Mouse (Mus musculus): Measurements from ENCODE around the gene Ankrd44.

The Ankrd44 gene

DNA sequence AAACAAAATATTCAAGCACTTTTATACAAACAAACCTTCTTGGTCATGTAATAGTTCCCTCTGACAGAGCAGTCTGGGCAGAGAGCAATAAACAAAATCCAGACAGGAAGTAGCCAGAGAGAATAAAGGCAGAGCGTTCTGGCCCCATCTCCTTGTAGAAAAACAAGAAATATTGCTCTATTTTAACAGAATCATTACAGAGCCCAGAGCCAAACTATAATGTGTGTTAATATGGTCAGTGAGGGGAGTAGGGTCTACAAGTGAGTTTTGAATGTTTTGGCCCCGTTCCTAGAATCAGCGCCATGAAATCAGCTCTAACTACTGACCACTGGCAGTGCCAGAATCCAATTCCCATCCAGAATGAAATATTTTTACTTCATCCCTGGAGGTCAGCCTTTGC is 38.3 kb downstream of the Ankrd44 start:
- no peak for DNase-seq (ENCODE audit: low spot score)

GRCm38 (mm10) chr1:54882856-54883467 is 43.2 kb downstream of the Ankrd44 start:
- DNase-seq (ENCODE audit: low spot score) = no peak

DNA sequence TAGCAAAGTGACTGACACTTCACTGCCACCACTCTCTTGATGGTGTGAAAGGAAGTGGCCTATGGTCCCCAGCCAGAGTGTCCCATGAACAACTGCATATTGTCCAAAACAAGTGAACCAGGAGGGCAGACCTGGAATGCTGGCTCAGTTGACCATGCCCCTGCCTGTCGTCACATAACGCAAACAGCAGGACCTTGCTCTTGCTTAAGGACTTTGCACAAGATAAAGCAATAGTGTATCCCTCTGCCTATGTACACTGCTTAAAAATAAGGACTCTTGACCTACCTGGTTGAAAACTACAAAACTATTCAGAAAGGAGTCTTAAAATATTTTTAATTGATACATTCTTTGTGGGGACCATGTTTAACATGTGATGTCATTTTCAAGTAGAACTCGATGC is 44.7 kb downstream of the Ankrd44 start:
- DNase-seq (ENCODE audit: low spot score) = no peak

GRCm38 (mm10) chr1:54877423-54878073 is 48.6 kb downstream of the Ankrd44 start:
- DNase-seq (ENCODE audit: low spot score) = no peak

GRCm38 (mm10) chr1:54877014-54877413 is 49.2 kb downstream of the Ankrd44 start:
- DNase-seq (ENCODE audit: low spot score) = no peak

DNA sequence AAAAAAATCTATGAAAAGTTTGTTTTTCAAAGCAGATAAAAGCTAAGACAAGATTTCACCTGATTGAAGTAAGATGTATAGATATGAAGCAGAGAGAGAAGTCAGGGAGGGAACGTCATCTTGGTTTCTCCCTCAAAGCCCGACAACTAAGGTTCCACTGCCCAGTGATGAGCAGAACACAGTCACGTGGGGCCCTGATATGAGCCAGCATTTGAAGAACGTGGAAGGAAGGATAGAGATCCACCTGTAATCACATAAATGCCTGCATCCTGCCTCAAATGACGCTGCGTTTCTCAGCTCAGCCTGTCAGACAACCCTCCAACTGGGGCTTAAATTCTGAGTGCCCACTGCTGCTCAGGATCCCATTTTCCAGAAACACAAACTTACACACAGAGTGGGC is 52.1 kb downstream of the Ankrd44 start:
- no peak for DNase-seq (ENCODE audit: low spot score)

GRCm38 (mm10) chr1:54872857-54873616 is 53.1 kb downstream of the Ankrd44 start:
- DNase-seq (ENCODE audit: low spot score) = no peak

DNA sequence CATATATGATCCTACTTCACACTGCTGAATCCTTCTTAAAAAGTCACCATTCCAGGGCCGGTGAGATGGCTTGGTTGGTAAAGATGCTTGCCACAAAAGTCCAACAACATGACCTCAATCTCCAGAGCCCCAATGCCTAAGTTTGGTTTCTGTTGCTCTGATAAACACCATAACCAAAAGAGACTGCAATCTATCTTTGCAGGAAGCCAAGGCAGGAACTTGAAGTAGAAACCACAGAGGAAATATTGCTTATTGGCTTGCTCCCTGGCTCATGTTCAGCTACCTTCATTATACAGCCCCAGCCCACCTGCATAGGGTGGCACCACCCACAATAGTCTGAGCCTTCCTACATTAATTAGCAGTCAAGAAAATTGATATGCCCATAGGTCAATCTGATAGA is 54.9 kb downstream of the Ankrd44 start:
- DNase-seq (ENCODE audit: low spot score) = no peak

GRCm38 (mm10) chr1:54870634-54871033 is 55.6 kb downstream of the Ankrd44 start:
- DNase-seq (ENCODE audit: low spot score) = no peak

DNA sequence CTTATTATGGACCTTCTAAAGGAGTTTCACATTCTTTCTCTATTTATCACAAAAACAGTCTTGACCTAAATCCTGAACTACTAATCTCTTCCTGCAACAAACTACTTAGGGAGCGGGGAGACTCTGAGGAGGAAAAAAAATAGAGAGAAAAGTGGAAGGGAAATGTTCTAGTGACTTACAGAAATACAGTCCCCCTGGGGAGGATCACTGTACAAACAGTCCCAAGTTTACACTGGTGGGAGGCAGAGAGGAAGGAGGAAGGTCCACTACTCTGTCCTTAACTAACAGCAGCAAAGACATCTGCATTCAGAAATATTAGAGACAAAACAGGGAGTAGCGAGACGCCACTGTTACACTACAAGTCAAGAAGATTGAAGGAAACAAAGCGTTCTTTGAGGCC is 59.0 kb downstream of the Ankrd44 start:
- no peak for DNase-seq (ENCODE audit: low spot score)

DNA sequence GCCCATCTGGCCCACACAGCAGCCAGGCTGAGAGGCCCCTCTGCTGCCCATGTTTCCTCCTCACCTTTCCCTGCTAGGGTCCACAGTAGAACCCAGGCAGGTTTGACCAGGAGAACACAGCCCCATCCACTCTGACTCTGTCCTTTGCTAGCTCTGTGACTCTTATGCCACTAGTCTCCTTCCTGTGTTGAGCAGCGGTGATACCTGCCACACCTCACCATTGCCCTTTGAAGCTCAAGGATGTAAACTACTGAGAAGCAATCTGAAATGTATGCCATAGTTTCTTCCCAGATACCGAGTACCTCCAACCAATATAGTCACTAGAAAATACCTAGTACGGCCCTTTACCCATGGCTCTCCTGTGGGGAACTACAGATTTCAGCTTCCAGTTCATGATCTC is 60.1 kb downstream of the Ankrd44 start:
- DNase-seq (ENCODE audit: low spot score) = no peak

- DNase-seq (ENCODE audit: low spot score) = no peak
Measured at GRCm38 (mm10) chr1:54864928-54865652, 61.1 kb downstream of the Ankrd44 start.

DNA sequence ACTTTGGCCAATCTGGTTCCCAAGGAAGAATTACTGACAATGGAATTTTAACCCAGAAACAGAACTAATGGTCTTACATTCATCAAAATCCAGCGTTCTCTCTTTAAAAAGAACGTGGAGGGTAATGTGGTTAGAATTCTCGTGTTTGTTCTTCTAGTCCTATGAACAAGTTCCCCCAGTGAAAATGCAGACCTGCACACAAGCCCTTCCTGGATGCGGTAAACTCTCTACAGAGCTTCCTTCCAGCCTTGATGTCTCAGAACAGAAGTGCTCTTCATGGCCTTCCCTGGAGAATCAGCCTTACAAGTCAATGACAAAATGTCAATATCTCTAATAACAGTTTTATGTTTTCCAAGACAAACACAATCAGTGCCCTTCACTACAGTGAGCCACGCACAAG is 65.8 kb downstream of the Ankrd44 start:
- no peak for DNase-seq (ENCODE audit: low spot score)

DNA sequence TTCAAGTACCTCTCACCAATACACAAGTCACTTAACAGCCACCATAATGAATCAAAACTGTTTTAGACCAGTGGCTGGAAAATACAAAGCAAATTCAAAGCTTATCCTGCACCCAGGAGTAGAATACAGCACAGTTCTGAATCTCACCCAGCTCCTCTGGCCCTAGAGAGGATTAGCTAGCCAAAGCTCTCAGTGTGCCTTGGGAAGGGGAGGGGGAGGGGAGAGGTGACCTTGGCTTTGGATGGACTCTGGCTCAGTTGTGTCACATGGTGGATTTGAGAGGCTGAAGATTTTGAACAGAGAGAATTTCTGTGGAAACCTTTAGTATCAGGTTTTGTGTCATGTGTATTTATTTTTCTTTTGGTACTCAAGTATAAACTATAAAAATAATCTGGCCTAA is 66.3 kb downstream of the Ankrd44 start:
- DNase-seq (ENCODE audit: low spot score) = no peak

DNA sequence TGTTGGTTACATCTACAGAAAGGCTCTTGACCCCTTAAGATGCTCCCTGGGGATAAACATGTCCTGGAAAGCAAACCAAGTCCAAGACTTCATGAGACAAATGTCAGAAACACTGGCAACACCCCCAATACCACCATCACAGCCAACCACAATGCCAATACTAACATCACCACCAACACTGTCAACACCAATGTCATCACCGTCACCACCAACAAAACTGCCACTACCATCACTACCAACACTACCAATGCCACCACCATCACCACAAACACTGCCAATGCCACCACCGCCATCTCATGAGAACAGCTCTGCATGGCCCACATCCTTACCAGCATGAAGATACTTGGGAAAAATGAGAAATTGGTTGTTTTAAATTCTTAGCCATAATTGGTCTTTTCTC is 67.3 kb downstream of the Ankrd44 start:
- DNase-seq (ENCODE audit: low spot score) = no peak

GRCm38 (mm10) chr1:54856502-54856901 is 69.7 kb downstream of the Ankrd44 start:
- no peak for DNase-seq (ENCODE audit: low spot score)

- DNase-seq (ENCODE audit: low spot score) = no peak
Measured at GRCm38 (mm10) chr1:54855970-54856369, 70.2 kb downstream of the Ankrd44 start.

- DNase-seq (ENCODE audit: low spot score) = no peak
Measured at GRCm38 (mm10) chr1:54854388-54854787, 71.8 kb downstream of the Ankrd44 start.

GRCm38 (mm10) chr1:54853311-54854000 is 72.7 kb downstream of the Ankrd44 start:
- DNase-seq (ENCODE audit: low spot score) = no peak

- DNase-seq (ENCODE audit: low spot score) = no peak
Measured at GRCm38 (mm10) chr1:54851610-54852009, 74.6 kb downstream of the Ankrd44 start.

- no peak for DNase-seq (ENCODE audit: low spot score)
Measured at GRCm38 (mm10) chr1:54850077-54850476, 76.1 kb downstream of the Ankrd44 start.

- no peak for DNase-seq (ENCODE audit: low spot score)
Measured at GRCm38 (mm10) chr1:54847238-54847637, 78.9 kb downstream of the Ankrd44 start.

All from spleen, adult 12 weeks (tissue).